Mouse (Mus musculus) heart, embryonic 14.5 days (tissue): ENCODE data around the gene Slc6a5. TPM values are rescaled to one million over a fixed set of nuclear protein-coding genes. Genes with fewer than 3 reads are reported as not detected.

ENCODE experiments used
- ATAC-seq: fragments of 200-750 bp; cut with Nextera tagmentation; 2 replicates; pipeline ENCODE4 v1.8.0; 2017; ENCODE audit warnings: low read depth, moderate TSS enrichment; ENCODE audit not compliant: insufficient number of reproducible peaks, insufficient read depth, low FRiP score
- H3K27ac ChIP-seq, 2 experiments: fragments of 200-500 bp in 1 of 2; fragments of 300-500 bp in 1 of 2; sonication (generic) in 1 of 2; replicated peaks in 1 of 2; 2 replicates each; pipeline ENCODE4 v1.5.1; 2012 to 2014; ENCODE audit warnings: low read depth in 2 of 2, low read length in 2 of 2, control low read depth in 1 of 2, mild to moderate bottlenecking in 1 of 2, mixed read lengths in 1 of 2; ENCODE audit not compliant: control insufficient read depth in 1 of 2, insufficient read depth in 1 of 2
- H3K27me3 ChIP-seq: fragments of 300-500 bp; sonication (generic); 2 replicates; pipeline ENCODE4 v1.6.1; 2014; ENCODE audit warnings: mild to moderate bottlenecking, low read length, control low read depth; ENCODE audit not compliant: control insufficient read depth, insufficient read depth
- H3K36me3 ChIP-seq: fragments of 300-500 bp; sonication (generic); 2 replicates; pipeline ENCODE4 v1.6.1; 2014; ENCODE audit warnings: mild to moderate bottlenecking, control low read depth, low read length, mixed read lengths; ENCODE audit not compliant: control insufficient read depth, insufficient read depth
- H3K4me1 ChIP-seq, 2 experiments: fragments of 200-500 bp in 1 of 2; fragments of 300-500 bp in 1 of 2; sonication (generic) in 1 of 2; 2 replicates each; pipeline ENCODE4 v1.6.1; 2012 to 2014; ENCODE audit warnings: low read length in 2 of 2, control low read depth in 1 of 2, mixed read lengths in 1 of 2; ENCODE audit not compliant: control insufficient read depth in 2 of 2, insufficient read depth in 2 of 2
- H3K4me2 ChIP-seq: fragments of 300-500 bp; sonication (generic); 2 replicates; pipeline ENCODE4 v1.6.1; 2014; ENCODE audit warnings: mild to moderate bottlenecking, low read length
- H3K4me3 ChIP-seq, 2 experiments: fragments of 200-500 bp in 1 of 2; fragments of 300-500 bp in 1 of 2; sonication (generic) in 1 of 2; 2 replicates each; pipeline ENCODE4 v1.5.1; 2012 to 2014; ENCODE audit warnings: low read length in 2 of 2, mild to moderate bottlenecking in 2 of 2, control low read depth in 1 of 2, low read depth in 1 of 2, moderate library complexity in 1 of 2; ENCODE audit not compliant: control insufficient read depth in 1 of 2, insufficient read depth in 1 of 2
- H3K9ac ChIP-seq: fragments of 300-500 bp; sonication (generic); 2 replicates; pipeline ENCODE4 v1.6.1; 2014; ENCODE audit warnings: mild to moderate bottlenecking, low read length
- H3K9me3 ChIP-seq: fragments of 300-500 bp; sonication (generic); 2 replicates; pipeline ENCODE4 v1.6.1; 2016; ENCODE audit warnings: low read length, control low read depth; ENCODE audit not compliant: control insufficient read depth
- WGBS: fragments of 180-500 bp; shearing (Covaris S2); extraction: QIAGEN DNeasy Blood & Tissue Kit; methylation state at CpG from one replicate; pipeline ENCODE4 v1.1.7; 2014; 5-methylcytosine and 5-hydroxymethylcytosine counted together
- polyA plus RNA-seq: library from polyadenylated mRNA; unstranded; fragments of >200 nt; fragmentation: Nextera tagmentation; extraction: Ambion mirVana; gene quantifications from 2 replicates; pipeline ENCODE4 v1.2.1, GENCODE M21; 2014

The Slc6a5 gene
- polyA plus RNA-seq, 1 experiment from 2014 or later, result not detected

- 70% methylated on average over 8 of the region's 8 CpGs for WGBS
- peaks cover 9 to 12% of the 10 kb centered on the region in 2 experiments for H3K4me1 ChIP-seq
- no peak overlapping the region for H3K4me3 ChIP-seq
- no peaks in the 10 kb centered on the region for H3K9me3 ChIP-seq
- ATAC-seq, result no peak
- H3K27ac ChIP-seq, result no peak overlapping the region
- no peak overlapping the region for H3K9ac ChIP-seq
- H3K36me3 ChIP-seq, result no peaks in the 10 kb centered on the region
- no peaks in the 10 kb centered on the region for H3K27me3 ChIP-seq
- no peak overlapping the region for H3K4me2 ChIP-seq
Observed at GRCm38 (mm10) chr7:49879998-49880707, 29.8 kb upstream of the Slc6a5 start.

- peak overlapping the region; percentile 55 for H3K4me2 ChIP-seq
- H3K4me3 ChIP-seq, result no peak overlapping the region; a peak in 1 of 4 replicates
- no peaks in the 10 kb centered on the region for H3K9me3 ChIP-seq
- no peak overlapping the region for H3K9ac ChIP-seq
- peaks cover 9 to 12% of the 10 kb centered on the region in 2 experiments for H3K4me1 ChIP-seq
- H3K27me3 ChIP-seq, result no peaks in the 10 kb centered on the region
- H3K36me3 ChIP-seq, result no peaks in the 10 kb centered on the region
- 9% methylated on average over 4 of the region's 4 CpGs for WGBS
- peak overlapping the region in 1 of 2 experiments; percentile 44; a peak in 1 of 4 replicates for H3K27ac ChIP-seq
- 0 out of 2 replicates have a peak, but pooled peaks have one; percentile 13 for ATAC-seq
Observed at GRCm38 (mm10) chr7:49882288-49882687, 27.7 kb upstream of the Slc6a5 start.

- Histone ChIP-seq H3K4me1 (peaks cover 9 to 12% of the 10 kb centered on the region in 2 experiments), H3K4me3 (no peak overlapping the region; a peak in 1 of 4 replicates), H3K9me3 (no peaks in the 10 kb centered on the region), H3K4me2 (peak overlapping the region; percentile 55), H3K36me3 (no peaks in the 10 kb centered on the region), H3K27ac (no peak overlapping the region), H3K9ac (no peak overlapping the region), H3K27me3 (no peaks in the 10 kb centered on the region)
- ATAC-seq, result no peak
- WGBS, result 11% methylated on average over 16 of the region's 16 CpGs
Observed at GRCm38 (mm10) chr7:49882694-49883389, 27.1 kb upstream of the Slc6a5 start.

GRCm38 (mm10) chr7:49887776-49888390 is 22.1 kb upstream of the Slc6a5 start:
- no peak overlapping the region for H3K4me2 ChIP-seq
- H3K27ac ChIP-seq, result no peak overlapping the region
- no peak overlapping the region for H3K4me3 ChIP-seq
- ATAC-seq, result no peak
- H3K36me3 ChIP-seq, result no peaks in the 10 kb centered on the region
- H3K9me3 ChIP-seq, result no peaks in the 10 kb centered on the region
- no peak overlapping the region for H3K9ac ChIP-seq
- H3K27me3 ChIP-seq, result no peaks in the 10 kb centered on the region
- peaks cover 1 to 3% of the 10 kb centered on the region in 2 experiments; a peak in 3 of 4 replicates for H3K4me1 ChIP-seq
- 60% methylated on average over 2 of the region's 2 CpGs for WGBS

- H3K4me3 ChIP-seq, result no peak overlapping the region
- WGBS, result 67% methylated on average over 2 of the region's 2 CpGs
- ATAC-seq, result no peak
- H3K27ac ChIP-seq, result no peak overlapping the region
- H3K36me3 ChIP-seq, result no peaks in the 10 kb centered on the region
- H3K9me3 ChIP-seq, result no peaks in the 10 kb centered on the region
- no peak overlapping the region for H3K9ac ChIP-seq
- H3K4me1 ChIP-seq, result no peaks in the 10 kb centered on the region
- no peak overlapping the region for H3K4me2 ChIP-seq
- no peaks in the 10 kb centered on the region for H3K27me3 ChIP-seq
Observed at GRCm38 (mm10) chr7:49894786-49895185, 15.2 kb upstream of the Slc6a5 start.

GRCm38 (mm10) chr7:49895296-49895695 is 14.7 kb upstream of the Slc6a5 start:
- Histone ChIP-seq H3K27ac (no peak overlapping the region), H3K36me3 (no peaks in the 10 kb centered on the region), H3K4me1 (no peaks in the 10 kb centered on the region), H3K9ac (no peak overlapping the region), H3K4me2 (no peak overlapping the region), H3K27me3 (no peaks in the 10 kb centered on the region), H3K4me3 (no peak overlapping the region), H3K9me3 (no peaks in the 10 kb centered on the region)
- ATAC-seq, result no peak
- WGBS, result 70% methylated on average over 6 of the region's 6 CpGs

GRCm38 (mm10) chr7:49902003-49902552 is 7.9 kb upstream of the Slc6a5 start:
- Histone ChIP-seq H3K27ac (no peak overlapping the region), H3K4me1 (no peaks in the 10 kb centered on the region), H3K9ac (no peak overlapping the region), H3K9me3 (no peaks in the 10 kb centered on the region), H3K4me2 (no peak overlapping the region), H3K36me3 (no peaks in the 10 kb centered on the region), H3K4me3 (no peak overlapping the region), H3K27me3 (peaks cover 34% of the 10 kb centered on the region)
- ATAC-seq, result no peak
- 50% methylated on average over 9 of the region's 9 CpGs for WGBS
